Mouse (Mus musculus) gastrocnemius, postnatal 14 days (tissue): ENCODE measurements at regions not wholly inside any gene's neighbourhood (a gene's known extent, or its start where the extent isn't known, plus 50 kb on each side); places are given as distances from the start of the nearest gene placed in this dataset.

Experiments used
- DNase-seq: peaks from one replicate; pipeline ENCODE4 v3.0.0; 2021; ENCODE audit warnings: mixed read lengths
- intact Hi-C: fragments of 180-260 bp; cut with DNase I; formaldehyde crosslinking; loops from one replicate; pipeline ENCODE4 v1.15.1; 2025; ENCODE audit warnings: low total_unique reads

GRCm38 (mm10) chr2:45475996-45476395 lies 358.8 kb upstream of the Zeb2 start:
- intact Hi-C loops: no loop called here
- DNase-seq: no peak

- intact Hi-C loops: no loop called here
- no peak for DNase-seq
Measured at GRCm38 (mm10) chr2:45464306-45464705, 347.1 kb upstream of the Zeb2 start.

- intact Hi-C loops: no loop called here
- DNase-seq: no peak
Measured at GRCm38 (mm10) chr2:45459410-45459809, 342.2 kb upstream of the Zeb2 start.

- intact Hi-C loops: no loop called here
- DNase-seq: no peak
Measured at GRCm38 (mm10) chr2:45454811-45455210, 337.6 kb upstream of the Zeb2 start.

GRCm38 (mm10) chr2:45439146-45439545 lies 322.0 kb upstream of the Zeb2 start:
- intact Hi-C loops: no loop called here
- DNase-seq: no peak

- intact Hi-C loops: no loop called here
- DNase-seq: no peak
Measured at GRCm38 (mm10) chr2:45438739-45439138, 321.5 kb upstream of the Zeb2 start.

GRCm38 (mm10) chr2:45435261-45435980 lies 318.2 kb upstream of the Zeb2 start:
- no peak for DNase-seq

GRCm38 (mm10) chr2:45434789-45435188 lies 317.6 kb upstream of the Zeb2 start:
- no peak for DNase-seq
- intact Hi-C loops: no loop called here

More at GRCm38 (mm10) chr2:45435261-45435980, 318.2 kb upstream of the Zeb2 start:
- intact Hi-C loops: no loop called here

- intact Hi-C loops: no loop called here
- DNase-seq: no peak
Measured at GRCm38 (mm10) chr2:45434169-45434568, 317.0 kb upstream of the Zeb2 start.

- intact Hi-C loops: no loop called here
- DNase-seq: no peak
Measured at GRCm38 (mm10) chr2:45431366-45431765, 314.2 kb upstream of the Zeb2 start.

- intact Hi-C loops: no loop called here
- no peak for DNase-seq
Measured at GRCm38 (mm10) chr2:45421774-45422173, 304.6 kb upstream of the Zeb2 start.

GRCm38 (mm10) chr2:45408136-45408535 lies 290.9 kb upstream of the Zeb2 start:
- intact Hi-C loops: no loop called here
- DNase-seq: no peak

GRCm38 (mm10) chr2:45389902-45390492 lies 272.8 kb upstream of the Zeb2 start:
- intact Hi-C loops: no loop called here
- DNase-seq: no peak

- DNase-seq: no peak
Measured at GRCm38 (mm10) chr2:45371268-45371667, 254.1 kb upstream of the Zeb2 start.

GRCm38 (mm10) chr2:45370615-45370968 lies 253.4 kb upstream of the Zeb2 start:
- intact Hi-C loops: no loop called here
- no peak for DNase-seq

More at GRCm38 (mm10) chr2:45371268-45371667, 254.1 kb upstream of the Zeb2 start:
- intact Hi-C loops: no loop called here

GRCm38 (mm10) chr2:45369914-45370614 lies 252.9 kb upstream of the Zeb2 start:
- DNase-seq: no peak
- intact Hi-C loops: no loop called here

GRCm38 (mm10) chr2:45369432-45369831 lies 252.2 kb upstream of the Zeb2 start:
- no peak for DNase-seq
- intact Hi-C loops: no loop called here

GRCm38 (mm10) chr2:45367436-45368193 lies 250.4 kb upstream of the Zeb2 start:
- intact Hi-C loops: no loop called here
- DNase-seq: no peak

GRCm38 (mm10) chr2:45357266-45357665 lies 240.1 kb upstream of the Zeb2 start:
- no peak for DNase-seq
- intact Hi-C loops: no loop called here

- no peak for DNase-seq
- intact Hi-C loops: no loop called here
Measured at GRCm38 (mm10) chr2:45356558-45357170, 239.5 kb upstream of the Zeb2 start.
